Mouse (Mus musculus) kidney, adult 18-20 months (tissue): ENCODE results near the gene Trim50.

ENCODE experiments used
- DNase-seq: peaks from one replicate; pipeline ENCODE4 v3.0.0; 2021

Gene Trim50

GRCm38 (mm10) chr5:135369787-135370654 lies 16.9 kb downstream of the Trim50 start, which contains the start of gene Nsun5:
Gene Nsun5, plus strand, starts transcription at chr5:135369953.
- peak; percentile 95 for DNase-seq

- DNase-seq = no peak
Observed at GRCm38 (mm10) chr5:135371195-135371594, 18.1 kb downstream of the Trim50 start.

GRCm38 (mm10) chr5:135373601-135374000 lies 20.5 kb downstream of the Trim50 start:
- no peak for DNase-seq

- DNase-seq = peak; percentile 38
Observed at GRCm38 (mm10) chr5:135375167-135375566, 22.1 kb downstream of the Trim50 start.

GRCm38 (mm10) chr5:135376341-135376740 lies 23.2 kb downstream of the Trim50 start:
- no peak for DNase-seq

- no peak for DNase-seq
Observed at GRCm38 (mm10) chr5:135380681-135381080, 27.6 kb downstream of the Trim50 start.

- no peak for DNase-seq
Observed at GRCm38 (mm10) chr5:135381356-135381925, 28.3 kb downstream of the Trim50 start.

GRCm38 (mm10) chr5:135382746-135383145 lies 29.7 kb downstream of the Trim50 start:
- DNase-seq = no peak

- no peak for DNase-seq
Observed at GRCm38 (mm10) chr5:135383771-135384170, 30.7 kb downstream of the Trim50 start.

GRCm38 (mm10) chr5:135394004-135394823 lies 41.1 kb downstream of the Trim50 start, which contains the start of gene Pom121:
Gene Pom121, minus strand, starts transcription at chr5:135394546.
- DNase-seq = peak; percentile 84

- DNase-seq = peak; percentile 38
Observed at GRCm38 (mm10) chr5:135395826-135396225, 42.7 kb downstream of the Trim50 start.

GRCm38 (mm10) chr5:135399382-135399781 lies 46.3 kb downstream of the Trim50 start:
- DNase-seq = no peak

GRCm38 (mm10) chr5:135400244-135400643 lies 47.1 kb downstream of the Trim50 start:
- DNase-seq = peak; percentile 81

- no peak for DNase-seq
Observed at GRCm38 (mm10) chr5:135404623-135405022, 51.5 kb downstream of the Trim50 start.

GRCm38 (mm10) chr5:135405437-135405836 lies 52.3 kb downstream of the Trim50 start:
- DNase-seq = no peak

GRCm38 (mm10) chr5:135408114-135408513 lies 55.0 kb downstream of the Trim50 start:
- DNase-seq = no peak

- DNase-seq = no peak
Observed at GRCm38 (mm10) chr5:135410266-135410665, 57.2 kb downstream of the Trim50 start.
